Mouse (Mus musculus) yolk sac, embryonic 10.5 days (tissue): ENCODE results near the gene Palm.
"Not testable (repeated sequence)": the region's sequence is repeated elsewhere in the genome, so short reads cannot be mapped to it uniquely, and the experiment has no call there.

ENCODE experiments used
- DNase-seq: peaks from one replicate; pipeline ENCODE4 v3.0.0-alpha.2; 2017; ENCODE audit warnings: low spot score

Palm gene

GRCm38 (mm10) chr10:79793051-79793737 is at the start of gene Palm:
TSS of gene Palm (plus strand) at chr10:79793572.
- DNase-seq = no peak

- no peak for DNase-seq
Observed at GRCm38 (mm10) chr10:79743650-79744365, 49.6 kb upstream of the Palm start.

- no peak for DNase-seq
Observed at GRCm38 (mm10) chr10:79745411-79745810, 48.0 kb upstream of the Palm start.

- peak; percentile 93 for DNase-seq
Observed at GRCm38 (mm10) chr10:79745898-79746773, 47.2 kb upstream of the Palm start, which contains the start of gene Polrmt. TSS of gene Polrmt (minus strand) at chr10:79746581.

- no peak for DNase-seq
Observed at GRCm38 (mm10) chr10:79746774-79747151, 46.6 kb upstream of the Palm start.

- DNase-seq = no peak
Observed at GRCm38 (mm10) chr10:79748496-79748895, 44.9 kb upstream of the Palm start.

GRCm38 (mm10) chr10:79754856-79755516 is 38.4 kb upstream of the Palm start, which contains the start of gene Fgf22:
TSS of gene Fgf22 (plus strand) at chr10:79755076.
- peak; percentile 69 for DNase-seq

GRCm38 (mm10) chr10:79755854-79756253 is 37.5 kb upstream of the Palm start:
- DNase-seq = no peak

GRCm38 (mm10) chr10:79756660-79757059 is 36.7 kb upstream of the Palm start:
- no peak for DNase-seq

- not testable (repeated sequence) for DNase-seq
Observed at GRCm38 (mm10) chr10:79759675-79760074, 33.7 kb upstream of the Palm start.

- no peak for DNase-seq
Observed at GRCm38 (mm10) chr10:79760603-79761143, 32.7 kb upstream of the Palm start.

- no peak for DNase-seq
Observed at GRCm38 (mm10) chr10:79762875-79763274, 30.5 kb upstream of the Palm start.

- no peak for DNase-seq
Observed at GRCm38 (mm10) chr10:79764234-79764633, 29.1 kb upstream of the Palm start.

- no peak for DNase-seq
Observed at GRCm38 (mm10) chr10:79765228-79765745, 28.1 kb upstream of the Palm start.

- no peak for DNase-seq
Observed at GRCm38 (mm10) chr10:79766001-79766507, 27.3 kb upstream of the Palm start.

GRCm38 (mm10) chr10:79766508-79767325 is 26.7 kb upstream of the Palm start, which contains the start of gene Rnf126:
TSS of gene Rnf126 (minus strand) at chr10:79766952.
- DNase-seq = peak; percentile 100

GRCm38 (mm10) chr10:79767372-79768244 is 25.8 kb upstream of the Palm start:
- DNase-seq = peak; percentile 93

GRCm38 (mm10) chr10:79768400-79768799 is 25.0 kb upstream of the Palm start:
- DNase-seq = peak; percentile 79

- no peak for DNase-seq
Observed at GRCm38 (mm10) chr10:79769329-79769728, 24.0 kb upstream of the Palm start.
